Mouse (Mus musculus): ENCODE measurements at regions not wholly inside any gene's neighbourhood (a gene's known extent, or its start where the extent isn't known, plus 50 kb on each side); places are given as distances from the start of the nearest gene placed in this dataset.

DNA sequence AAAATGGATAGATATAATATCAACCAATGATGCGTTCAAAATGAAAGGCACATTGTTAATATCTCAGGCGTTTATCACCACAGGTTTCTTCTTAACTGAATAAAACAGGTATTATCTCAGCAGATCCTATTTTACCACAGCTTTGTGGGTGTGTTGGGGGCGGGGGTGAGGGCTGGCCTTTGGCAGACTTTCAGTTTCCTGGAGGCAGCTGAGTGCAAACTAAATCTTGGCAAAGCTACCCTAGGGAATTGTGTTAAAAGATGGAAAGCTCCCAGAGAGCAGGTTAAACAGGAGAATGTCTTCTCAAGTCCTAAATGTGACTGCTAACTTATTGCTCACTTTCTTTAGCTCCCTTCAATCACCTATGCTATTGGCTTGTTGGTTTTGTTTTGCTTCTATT is 223.8 kb downstream of the Kdm4c start:
- DNase-seq: peak; percentile 33

DNA sequence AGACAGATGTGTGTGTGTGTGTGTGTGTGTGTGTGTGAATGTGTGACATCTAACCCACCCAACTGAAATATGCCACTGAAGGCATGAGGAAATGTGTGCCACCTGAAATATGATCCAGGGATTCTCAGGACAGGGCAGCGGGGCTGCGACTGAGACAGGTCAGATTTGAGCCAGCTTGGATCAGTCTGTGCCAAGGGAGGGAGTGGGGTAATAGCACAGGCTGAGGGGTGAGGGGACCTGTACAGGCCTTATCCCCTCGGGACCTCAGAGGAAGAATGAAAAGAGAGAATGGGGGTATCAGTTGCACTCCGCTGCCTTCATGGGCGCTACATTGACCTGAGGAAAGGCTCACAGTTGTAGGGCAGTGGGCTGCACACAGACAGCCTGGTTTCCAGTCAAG is 270.2 kb downstream of the Kdm4c start:
- DNase-seq: no peak

DNA sequence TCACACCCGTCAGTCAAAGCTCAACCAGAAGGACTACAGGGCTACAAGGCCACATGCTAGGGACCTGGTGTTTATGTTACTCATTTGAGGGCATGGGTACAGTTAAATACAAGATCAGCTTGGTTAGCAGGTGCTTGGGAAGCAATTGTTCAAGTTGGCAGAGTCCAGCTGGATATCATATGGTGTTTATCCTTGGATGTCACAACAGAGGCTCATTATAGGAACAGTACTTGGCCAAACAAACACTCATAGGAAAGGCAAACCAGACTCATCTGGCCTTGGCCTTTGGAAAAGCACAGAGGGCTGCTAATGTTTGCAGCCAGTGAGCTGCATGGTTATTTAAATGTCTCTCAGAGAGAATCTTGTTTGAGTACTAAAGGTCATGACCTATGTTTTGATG is 311.6 kb downstream of the Kdm4c start:
- DNase-seq: no peak

DNA sequence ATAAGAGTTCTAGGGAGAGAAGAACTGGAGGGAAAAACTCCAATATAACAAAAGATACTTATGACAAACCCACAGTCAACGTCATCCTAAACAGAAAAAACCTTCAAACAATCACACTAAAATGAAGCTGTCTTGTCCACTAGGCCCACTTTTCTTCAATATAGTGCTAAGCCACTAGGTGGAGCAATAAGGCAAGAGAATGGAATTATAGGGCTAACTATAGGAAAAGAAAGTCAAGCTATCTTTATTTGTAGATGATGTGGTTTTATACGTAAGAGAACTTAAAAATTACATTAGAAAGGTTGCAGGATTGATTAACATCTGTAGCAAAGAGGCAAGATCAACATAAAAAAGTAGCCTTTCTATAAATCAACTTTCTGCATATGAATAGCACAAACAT is 321.3 kb downstream of the Kdm4c start:
- peak; percentile 30 for DNase-seq

DNA sequence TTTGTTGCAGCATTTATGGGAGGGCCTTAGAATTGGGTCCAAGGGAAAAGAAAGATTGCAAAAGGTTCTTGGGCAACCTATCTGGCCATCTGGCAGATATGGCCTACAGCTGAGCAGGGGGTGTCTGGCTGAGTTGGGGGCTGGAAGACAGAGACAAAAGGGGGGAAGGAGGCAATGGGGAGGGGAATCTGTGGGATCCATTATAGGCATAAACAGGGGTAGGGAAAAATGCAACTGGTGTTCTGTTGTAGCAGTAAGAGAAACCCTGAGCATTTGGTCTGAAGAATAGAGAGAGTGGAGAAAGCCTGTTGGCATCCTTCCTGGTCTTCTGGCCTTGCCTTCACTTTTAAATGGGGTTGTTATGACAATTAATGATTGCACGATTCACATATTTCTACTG is 344.1 kb downstream of the Kdm4c start:
- DNase-seq: no peak

DNA sequence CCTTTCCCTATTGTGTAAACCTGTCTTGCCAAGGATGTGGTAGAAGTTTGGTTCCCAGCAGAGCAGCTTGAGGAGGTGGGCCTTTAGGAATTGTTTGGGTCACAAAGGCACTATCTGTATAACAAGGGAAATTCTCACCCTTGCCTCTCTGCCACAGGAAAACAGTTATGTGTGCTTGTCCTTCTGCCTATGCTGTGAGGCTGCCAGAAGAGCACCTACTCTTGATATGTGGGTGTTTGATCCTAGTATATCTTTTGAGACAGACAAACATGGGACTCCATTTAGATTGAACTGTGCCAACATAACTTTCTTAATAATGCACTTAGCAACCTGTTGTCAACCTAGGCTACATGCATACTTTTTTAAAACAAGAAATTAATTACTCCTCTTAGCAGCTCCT is 344.8 kb downstream of the Kdm4c start:
- peak; percentile 1 for DNase-seq

DNA sequence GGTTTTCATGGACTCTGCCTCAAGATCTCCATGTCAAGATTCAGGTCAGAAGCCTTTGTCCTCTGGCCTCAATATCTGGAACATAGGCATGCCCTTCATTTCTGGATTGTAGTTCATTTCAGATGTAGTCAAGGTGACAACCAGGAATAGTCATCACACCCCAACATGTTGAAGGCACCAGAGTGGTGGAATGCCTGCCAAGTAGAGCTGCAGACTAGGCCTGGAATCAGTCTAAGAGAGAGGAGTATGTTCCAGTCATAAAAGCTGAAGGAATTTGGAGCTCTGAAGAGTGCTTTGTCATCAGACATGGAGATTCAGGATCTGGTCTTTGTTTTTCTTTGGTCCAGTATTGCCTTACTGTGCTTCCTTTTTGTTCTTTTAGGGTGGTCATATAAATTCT is 346.5 kb downstream of the Kdm4c start:
- DNase-seq: no peak

DNA sequence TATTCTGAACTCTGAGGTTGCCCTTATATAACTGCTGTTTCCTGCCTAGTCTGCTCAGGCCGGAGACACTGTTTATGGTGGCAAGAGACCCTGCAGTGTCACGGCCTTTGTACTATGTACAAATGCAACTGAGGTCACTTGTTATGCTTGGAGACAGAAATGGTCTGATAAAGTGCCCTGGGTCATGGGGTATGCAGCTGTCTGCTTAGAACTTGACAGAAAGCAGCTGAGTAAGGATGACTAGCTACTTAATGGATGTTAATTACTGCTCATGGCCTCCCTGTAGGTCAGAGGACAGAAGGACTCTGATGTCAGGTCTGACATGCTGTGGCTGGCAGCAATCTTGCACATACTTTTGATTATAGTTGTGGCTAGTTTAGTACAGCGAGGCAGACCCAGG is 370.7 kb downstream of the Kdm4c start:
- no peak for DNase-seq
